Mouse (Mus musculus): ENCODE results near the gene Tmem102.

DNA sequence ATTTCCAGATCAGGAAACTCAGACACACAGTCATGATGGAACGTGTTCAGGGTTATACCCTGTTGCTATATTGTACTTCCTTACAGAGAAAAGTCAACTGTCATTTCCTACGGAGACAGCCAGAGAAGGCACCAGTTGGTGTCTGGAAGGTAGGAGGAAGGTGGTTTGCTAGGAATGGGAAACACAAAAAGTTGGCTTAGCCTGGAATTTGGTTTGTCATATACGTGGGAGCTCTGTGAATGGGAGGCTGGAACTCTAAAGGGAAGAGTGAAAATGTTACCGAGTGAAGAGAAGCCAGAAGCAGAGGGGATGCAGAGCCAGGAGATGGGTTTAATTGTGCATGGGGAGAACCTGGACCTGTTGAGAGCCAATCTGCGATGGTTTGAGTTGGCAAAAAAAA, 14.0 kb downstream of the Tmem102 start:
- TF ChIP-seq POLR2AphosphoS5 (IDR thresholded peaks at IDR 0.05; ENCODE audit: insufficient replicate concordance, low read depth, low read length) = no peak
- no peak for TF ChIP-seq CTCF (IDR thresholded peaks at IDR 0.05; ENCODE audit: low read depth, low read length)
